Mouse (Mus musculus) kidney, adult 18-20 months (tissue): ENCODE measurements at regions not wholly inside any gene's neighbourhood (a gene's known extent, or its start where the extent isn't known, plus 50 kb on each side); places are given as distances from the start of the nearest gene placed in this dataset.

ENCODE experiments used
- DNase-seq: peaks from one replicate; pipeline ENCODE4 v3.0.0; 2021

DNA sequence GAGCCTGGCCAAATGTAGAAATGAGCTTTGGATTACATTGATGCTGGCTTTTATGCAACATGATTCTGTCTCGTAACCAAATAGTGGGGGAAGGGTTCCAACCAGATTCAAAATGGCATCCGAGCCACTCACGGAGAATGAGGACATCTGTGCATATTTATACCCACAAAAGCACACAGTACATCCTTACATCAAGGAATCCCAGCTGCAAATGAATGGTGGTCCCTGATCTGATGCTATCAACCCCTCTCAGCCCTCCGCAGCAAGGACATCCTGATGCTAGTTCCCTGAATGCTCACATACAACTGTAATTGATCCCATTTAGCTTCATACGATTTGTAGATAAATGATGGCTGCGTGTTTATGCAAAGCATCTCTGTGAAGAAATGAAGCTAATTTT, 215.9 kb downstream of the Samd5 start:
- DNase-seq, result no peak

GRCm38 (mm10) chr10:9458466-9458865, 216.5 kb downstream of the Samd5 start:
- no peak for DNase-seq

DNA sequence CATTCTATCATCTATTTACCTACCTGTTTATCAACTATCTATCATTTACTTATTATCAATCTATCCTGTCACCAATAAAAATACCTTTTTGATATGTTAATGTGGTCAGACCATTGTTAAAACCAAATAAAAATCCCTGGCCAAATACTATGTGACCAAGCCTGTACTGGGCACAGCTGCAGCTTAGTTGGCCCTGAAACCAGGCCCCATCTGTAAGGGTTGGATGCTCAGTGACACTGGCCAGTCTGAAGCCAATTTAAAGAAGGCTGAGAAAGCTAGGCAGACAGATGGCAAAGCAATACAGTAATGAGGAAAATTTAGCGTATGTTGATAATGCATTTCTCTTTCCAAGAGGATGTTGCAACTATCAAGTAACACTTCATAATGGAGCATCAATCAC, 217.8 kb downstream of the Samd5 start:
- DNase-seq, result no peak

DNA sequence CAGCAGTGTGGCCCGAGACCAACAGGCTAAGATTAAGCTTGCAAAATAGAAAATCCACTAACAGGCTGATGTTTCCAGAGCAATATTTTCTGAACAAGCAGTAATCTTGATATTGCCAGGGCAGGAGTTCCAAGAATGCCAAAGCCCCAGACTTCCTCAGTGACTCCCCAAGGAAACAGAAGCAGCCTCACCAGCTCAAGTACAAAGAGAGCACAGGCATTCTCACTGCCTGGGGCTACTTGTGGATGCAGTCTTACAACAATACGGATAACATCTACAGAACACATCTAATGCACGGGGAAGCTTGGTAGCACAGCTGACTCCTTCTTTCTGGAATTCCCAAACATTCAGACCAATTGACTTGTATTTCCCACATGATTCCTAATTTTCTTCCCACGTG, 235.9 kb downstream of the Samd5 start:
- no peak for DNase-seq

DNA sequence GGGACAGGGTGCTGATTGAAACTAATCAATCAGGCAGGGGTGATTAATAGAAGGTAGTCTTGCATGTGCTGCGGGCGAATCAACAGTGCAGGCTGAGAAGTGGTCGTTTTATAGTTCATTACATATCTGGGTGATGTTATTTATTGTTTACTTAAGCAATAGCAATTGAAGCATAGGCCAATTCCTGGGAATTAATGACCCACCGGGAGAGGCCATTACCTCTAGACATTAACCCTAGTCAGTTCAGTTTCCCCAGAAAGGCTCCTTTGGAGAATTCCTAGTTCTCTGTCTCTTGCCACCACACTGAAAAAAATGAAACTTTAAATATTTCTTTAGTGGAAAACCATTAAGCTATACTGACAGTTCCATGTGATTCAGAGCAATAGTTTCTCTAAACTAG, 236.6 kb downstream of the Samd5 start:
- no peak for DNase-seq

- DNase-seq, result no peak
These were observed 245.9 kb downstream of the Samd5 start for GRCm38 (mm10) chr10:9429085-9429484.

GRCm38 (mm10) chr10:9420741-9421140, 254.3 kb downstream of the Samd5 start:
- no peak for DNase-seq

GRCm38 (mm10) chr10:9416685-9417084, 258.3 kb downstream of the Samd5 start:
- DNase-seq, result no peak

DNA sequence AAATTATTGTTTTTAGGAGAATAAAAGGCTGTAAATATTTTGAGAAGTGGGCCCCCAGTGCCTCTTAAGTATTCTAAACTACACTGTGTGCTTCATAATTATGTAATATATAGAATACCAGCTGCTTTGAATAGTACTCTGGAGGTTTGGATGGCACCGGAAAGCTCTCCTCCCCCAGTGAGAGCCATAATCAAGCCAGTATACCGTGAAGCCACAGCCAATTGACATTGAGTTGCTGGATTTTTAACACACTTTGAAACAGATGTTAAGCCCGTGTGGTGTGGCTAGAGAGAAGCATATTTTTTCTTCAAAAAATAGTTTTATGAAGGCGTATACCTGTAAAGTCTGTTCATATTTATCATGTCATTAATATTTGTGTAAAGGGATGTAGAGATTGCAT, 268.9 kb downstream of the Samd5 start:
- no peak for DNase-seq

GRCm38 (mm10) chr10:9405417-9405816, 269.6 kb downstream of the Samd5 start:
- no peak for DNase-seq

GRCm38 (mm10) chr10:9404963-9405362, 270.0 kb downstream of the Samd5 start:
- no peak for DNase-seq

DNA sequence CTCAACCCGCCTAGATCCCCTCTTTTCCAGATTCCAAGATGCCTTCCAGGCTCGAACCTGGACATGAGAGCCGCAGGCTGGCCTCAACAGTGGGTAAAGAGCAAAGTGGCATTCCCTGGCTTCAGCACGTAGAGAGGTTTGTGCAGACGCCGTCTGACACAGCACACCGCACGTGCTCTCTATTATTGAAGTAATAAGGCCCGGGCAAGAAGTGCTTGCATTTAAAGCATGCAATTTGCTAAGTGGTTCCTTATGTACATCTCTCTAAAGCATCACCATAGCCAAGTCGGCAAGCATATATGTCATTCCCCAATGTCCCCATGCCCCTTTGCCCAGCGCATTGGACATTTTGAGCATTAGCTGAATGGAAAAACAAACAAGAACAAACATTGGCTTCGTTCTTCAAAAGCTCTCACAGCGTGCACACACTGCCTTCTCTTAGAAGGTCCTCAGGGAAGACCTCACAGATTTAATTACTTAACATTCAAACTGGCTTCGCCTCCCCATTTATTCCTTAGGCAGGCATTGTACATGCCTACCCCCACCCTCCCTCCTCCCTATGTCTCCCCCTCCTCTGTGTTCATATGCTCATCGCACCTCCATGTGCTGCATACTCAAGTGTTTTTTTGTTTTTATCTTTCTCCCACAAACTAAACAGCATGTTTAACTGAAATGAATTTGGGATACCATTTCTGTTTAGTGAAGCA, 273.9 kb downstream of the Samd5 start:
- no peak for DNase-seq

- no peak for DNase-seq
These were observed 297.4 kb downstream of the Samd5 start for GRCm38 (mm10) chr10:9377440-9378101.

DNA sequence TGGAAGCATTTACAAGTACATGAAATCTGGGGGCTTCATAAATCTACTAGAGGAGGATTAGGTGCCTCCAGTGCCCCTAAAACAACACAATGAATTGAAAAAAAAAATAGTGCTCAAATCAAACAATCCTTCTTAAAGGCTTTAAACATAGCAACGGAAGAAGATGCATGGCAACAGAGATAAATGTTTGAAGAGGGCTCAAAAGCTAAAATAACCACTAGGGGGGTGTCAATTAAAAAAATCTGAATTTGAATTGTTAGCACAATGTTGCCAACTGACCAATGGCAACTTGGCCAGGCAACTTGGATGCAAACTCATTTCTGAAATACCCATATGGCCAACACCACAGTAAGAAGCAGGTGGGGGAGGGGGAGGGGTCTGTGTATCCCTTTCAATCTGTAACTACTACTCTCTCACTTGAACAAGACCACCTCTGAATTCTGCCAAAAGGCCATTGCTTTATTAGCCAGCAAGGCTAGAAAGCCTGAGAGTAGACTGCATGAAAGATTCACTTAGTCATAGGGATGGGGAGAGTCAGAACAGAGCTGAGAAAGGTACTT, 312.6 kb downstream of the Samd5 start:
- DNase-seq, result no peak

DNA sequence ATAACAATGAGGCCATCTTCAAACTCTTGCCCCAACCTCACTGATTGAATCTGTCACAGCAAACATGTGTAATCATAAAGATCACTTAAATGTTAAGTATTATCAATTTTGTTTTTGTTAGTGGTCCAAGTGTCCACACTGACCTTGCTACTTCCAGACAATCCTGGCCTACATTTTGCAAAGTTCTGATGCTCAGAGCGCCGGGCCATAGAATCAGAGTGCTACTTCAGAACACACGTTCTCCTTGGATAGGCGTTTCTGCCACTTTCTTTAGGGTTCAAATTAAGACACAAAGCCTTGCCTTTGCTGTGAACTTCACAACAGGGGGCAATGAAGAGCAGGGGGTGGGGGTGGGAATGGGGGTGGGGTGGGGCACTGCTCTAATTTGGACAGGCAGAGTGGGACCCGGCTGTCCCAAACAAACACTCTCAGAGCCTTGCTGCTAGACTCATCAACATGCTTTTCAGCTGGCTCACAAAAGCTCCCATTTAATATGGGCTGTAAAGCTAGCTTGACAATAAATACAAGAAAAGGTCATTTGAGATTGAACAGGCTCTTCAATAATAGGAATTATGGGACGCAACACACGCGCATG, 336.7 kb downstream of the Samd5 start:
- no peak for DNase-seq

DNA sequence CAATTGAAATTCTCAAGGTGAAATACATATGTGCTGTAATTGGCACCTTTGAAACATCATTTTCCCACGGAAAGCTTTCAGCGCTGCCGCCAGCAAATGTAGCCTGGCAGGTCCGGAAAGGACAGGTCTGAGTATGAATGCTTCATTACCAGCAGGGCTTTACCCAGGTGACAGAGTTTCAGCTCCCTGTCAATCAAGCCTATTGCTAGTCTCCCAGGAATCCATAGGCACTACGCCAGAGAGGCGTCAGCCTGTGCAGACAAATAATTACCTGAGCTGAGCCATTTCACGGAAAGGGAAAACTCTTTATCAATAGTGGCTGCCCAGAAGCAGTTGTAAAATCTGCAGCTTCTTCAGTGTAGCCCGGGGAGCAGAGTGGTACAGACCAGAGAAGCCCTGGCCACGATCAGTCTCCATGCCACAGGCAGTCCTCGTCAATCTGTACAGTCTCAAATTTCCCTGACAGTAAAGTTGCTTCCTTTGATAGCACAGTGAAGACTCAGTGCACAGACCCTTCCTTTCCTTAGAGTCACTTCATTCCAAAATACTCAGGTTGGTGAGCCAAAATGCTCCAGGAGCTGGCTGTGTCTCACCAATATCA, 340.7 kb downstream of the Samd5 start:
- DNase-seq, result no peak

DNA sequence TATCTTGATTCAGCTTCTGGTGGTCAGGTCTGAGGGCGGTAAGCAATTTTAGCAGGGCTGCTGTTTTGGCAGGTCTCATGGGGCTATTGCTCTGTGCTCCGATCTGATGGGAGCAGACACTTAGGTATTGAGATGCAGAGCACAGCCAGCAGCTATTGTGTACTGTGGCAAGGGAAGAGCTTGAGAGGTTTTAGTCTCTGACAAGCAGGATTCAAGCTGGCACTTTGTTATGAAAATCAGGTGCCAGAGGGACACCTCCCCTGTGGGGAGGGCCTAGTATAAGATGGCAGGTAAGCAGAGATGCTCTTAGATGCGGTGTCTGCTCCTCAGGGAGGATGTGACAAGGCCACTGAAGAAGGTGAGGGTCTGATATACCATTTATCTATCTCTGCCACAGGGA, 343.3 kb downstream of the Samd5 start:
- DNase-seq, result no peak

DNA sequence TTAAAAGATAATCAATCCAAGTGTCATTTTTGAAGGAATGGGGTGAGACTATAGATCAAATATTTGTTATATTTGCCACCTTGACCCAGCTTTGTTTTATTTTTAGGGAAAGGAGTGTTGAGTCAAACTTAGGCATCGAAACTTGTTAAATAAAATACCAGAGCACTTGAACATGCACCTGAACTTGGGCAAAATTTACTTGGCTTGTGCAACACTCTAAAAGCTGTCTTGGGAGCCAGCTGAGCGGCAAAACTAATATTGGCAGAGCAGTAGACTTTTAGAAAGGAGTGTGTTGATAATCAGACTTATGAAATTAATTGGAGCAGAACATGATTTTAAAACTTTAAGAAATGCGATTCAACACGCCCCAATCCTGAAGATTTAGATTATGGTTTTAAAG, 346.7 kb downstream of the Samd5 start:
- DNase-seq, result no peak

- DNase-seq, result peak; percentile 11
These were observed 347.1 kb downstream of the Samd5 start for GRCm38 (mm10) chr10:9327881-9328280.

- DNase-seq, result no peak
These were observed 362.7 kb downstream of the Samd5 start for GRCm38 (mm10) chr10:9312326-9312725.

DNA sequence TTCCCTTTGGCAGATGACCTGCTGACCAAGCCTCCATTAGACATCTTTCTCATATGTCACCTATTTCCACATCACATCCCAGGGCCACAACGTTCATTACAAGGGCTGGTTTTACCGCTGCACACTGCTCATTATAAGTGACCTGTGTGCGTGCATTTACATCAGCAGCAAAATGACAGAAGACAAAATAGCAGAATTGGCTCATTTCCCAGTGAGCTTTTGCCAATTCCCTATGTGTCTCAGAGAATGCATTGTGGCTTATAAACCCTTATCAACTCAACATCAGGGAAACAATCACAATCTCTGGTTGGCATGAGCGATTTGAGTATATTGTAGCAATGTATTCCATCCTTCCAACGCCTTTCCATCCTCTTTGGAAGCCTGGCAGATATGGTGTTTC, 364.7 kb downstream of the Samd5 start:
- DNase-seq, result no peak

DNA sequence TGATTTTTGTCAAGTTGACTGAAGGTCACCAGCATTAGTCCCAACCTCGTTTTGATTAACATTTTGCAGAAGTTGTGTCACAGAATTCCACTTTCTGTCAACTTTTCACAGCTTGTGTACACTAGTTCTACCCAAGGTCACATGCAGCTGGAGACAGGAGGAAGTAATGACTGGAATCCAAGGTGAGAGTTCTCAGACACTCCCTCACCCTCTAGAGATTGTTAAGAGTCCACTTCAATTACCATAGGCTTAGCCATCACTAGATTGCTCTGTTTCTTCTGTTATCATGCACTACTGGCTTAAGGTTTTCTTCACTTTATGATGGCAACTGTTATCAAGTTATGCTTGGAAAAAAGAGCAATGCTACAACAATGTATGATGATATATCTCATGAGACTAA, 379.0 kb downstream of the Samd5 start:
- no peak for DNase-seq

- DNase-seq, result no peak
These were observed 379.7 kb downstream of the Samd5 start for GRCm38 (mm10) chr10:9295269-9295668.

- no peak for DNase-seq
These were observed 380.4 kb downstream of the Samd5 start for GRCm38 (mm10) chr10:9294620-9295019.
